Mouse (Mus musculus) megakaryocyte, adult 5-6 weeks (primary cell): ENCODE measurements around the gene Art4. TPM values are rescaled to one million over a fixed set of nuclear protein-coding genes. Genes with fewer than 3 reads are reported as not detected.

ENCODE experiments used
- ATAC-seq: 2 replicates; pipeline ENCODE4 v1.8.0; 2016; ENCODE audit warnings: mild to moderate bottlenecking, inconsistent platforms; ENCODE audit not compliant: poor library complexity, severe bottlenecking
- total RNA-seq, 2 experiments: library from RNA; stranded (forward) in 1 of 2; stranded (reverse) in 1 of 2; fragments of 153-499, 151-499 nt in 1 of 2; fragments of 221-1000, 200-1000 nt in 1 of 2; gene quantifications; 2 replicates each; pipeline versions ENCODE4 v1.2.3 to v1.2.4; 2015 to 2017

The Art4 gene
- total RNA-seq, 2 experiments from 2014 or later, result 0.18 to 0.31 TPM

DNA sequence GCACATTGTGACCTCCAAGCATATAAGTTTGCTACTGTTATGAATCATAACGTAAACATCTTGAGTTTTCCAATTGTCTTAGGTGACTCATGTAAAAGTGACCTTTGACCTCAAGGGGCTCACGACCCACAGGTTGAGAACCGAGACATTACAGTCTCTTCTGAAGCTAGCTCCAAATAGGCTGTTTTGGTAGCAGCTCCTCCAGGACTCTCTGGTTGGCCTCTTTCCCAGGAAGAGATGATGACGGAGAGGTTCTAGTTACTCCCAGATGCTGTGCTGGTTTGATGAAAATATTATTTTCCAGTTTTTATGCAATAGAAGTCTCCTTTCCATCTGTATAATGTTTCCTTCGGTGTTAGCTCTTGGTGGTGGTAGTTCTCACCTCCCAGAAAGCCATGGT is 11.4 kb upstream of the Art4 start:
- no peak for ATAC-seq

DNA sequence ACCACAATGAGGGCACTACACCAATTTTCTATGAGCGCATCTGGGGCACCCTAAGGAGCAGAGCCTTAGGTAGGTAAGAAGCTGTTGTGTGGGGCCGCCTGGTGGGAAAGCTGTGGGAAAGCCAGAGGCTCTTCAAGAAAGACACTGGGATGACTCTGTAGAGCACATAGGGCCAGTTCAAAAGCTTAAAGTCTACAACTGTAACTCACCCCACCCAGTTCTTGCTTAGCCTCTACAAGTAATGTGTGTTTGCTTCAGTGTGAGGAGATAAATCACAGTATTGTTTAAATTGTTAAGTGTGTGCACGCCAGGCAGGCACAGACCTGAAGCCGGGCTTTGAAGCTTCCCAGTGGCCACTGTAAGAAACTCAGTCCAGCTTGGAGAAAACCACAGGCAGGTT is 8.6 kb upstream of the Art4 start:
- no peak for ATAC-seq

DNA sequence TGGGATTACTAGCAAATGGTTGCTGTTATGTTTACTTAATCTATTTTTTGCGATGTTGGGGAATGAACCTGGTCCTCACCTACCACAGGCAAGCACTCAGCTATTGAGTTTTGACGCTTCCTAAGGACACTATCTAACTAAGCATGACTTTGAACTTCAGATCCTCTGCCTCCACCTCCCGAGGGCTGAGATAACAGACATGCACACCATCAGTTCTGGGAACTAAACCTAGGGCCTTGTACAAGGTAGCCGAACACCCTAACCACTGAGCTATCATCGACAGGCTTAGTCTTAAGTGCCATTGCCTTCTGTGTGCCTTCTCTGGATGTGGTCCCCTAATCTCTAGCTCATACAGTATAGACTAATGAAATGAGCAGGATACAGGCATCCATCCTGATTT is 7.8 kb upstream of the Art4 start:
- no peak for ATAC-seq

DNA sequence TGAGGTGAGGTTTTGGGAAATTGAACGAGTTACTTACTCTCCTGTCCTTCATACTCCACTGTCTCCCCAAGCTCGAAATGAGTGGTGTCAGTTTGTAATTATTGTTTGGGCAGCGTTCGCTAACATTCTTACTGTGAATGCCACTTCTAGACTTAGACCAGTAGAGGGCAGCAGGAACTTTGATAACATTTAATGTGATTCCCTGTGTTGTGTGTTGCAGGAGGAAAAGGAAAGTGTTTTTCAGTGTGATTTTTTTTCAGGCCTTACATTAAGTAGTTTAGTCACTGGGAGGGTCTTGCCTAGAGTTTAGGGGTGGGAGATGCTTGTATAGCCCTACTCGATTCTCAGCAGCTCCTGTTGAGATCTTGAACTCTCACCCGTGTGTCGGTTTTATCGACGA is 3.5 kb upstream of the Art4 start:
- ATAC-seq, result peak; percentile 64

DNA sequence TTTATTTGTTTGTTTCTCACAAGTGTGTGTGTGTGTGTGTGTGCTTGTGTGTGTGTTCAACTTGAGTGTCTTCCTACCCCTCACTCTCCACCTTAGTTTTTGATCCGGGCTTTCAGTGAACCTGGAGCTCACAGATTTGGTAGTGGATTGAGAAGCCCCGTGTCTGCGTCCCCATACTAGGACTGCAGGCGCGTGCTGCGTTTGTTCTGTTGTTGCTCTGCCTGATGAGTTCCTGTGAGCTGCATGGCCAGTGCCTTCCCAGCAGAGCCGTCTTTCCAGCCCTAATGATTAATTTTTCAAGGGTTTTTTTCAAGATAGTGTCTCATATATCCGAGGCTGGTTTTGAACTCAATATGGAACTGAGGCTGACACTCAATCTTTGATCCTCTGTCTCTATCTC is 887 bp upstream of the Art4 start:
- no peak for ATAC-seq

DNA sequence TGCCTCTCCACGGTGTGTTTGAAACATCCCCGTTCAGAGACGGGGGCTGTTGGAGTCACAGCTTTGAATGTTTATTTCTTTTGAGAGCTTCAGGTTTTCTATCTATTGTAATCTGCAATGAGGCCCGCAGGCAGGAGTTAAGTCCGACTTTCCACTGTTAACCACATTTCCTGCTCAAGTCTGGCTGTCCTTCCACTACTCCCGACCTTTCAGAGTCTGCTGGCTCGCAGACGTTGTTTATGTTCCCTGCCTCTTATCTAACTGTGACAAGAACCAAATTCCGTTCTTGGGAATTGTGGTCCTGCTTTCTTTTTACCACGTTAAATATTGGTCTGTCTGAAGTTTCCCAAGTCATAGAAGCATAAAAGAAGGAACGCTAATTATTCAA is 334 bp upstream of the Art4 start:
- ATAC-seq, result no peak

DNA sequence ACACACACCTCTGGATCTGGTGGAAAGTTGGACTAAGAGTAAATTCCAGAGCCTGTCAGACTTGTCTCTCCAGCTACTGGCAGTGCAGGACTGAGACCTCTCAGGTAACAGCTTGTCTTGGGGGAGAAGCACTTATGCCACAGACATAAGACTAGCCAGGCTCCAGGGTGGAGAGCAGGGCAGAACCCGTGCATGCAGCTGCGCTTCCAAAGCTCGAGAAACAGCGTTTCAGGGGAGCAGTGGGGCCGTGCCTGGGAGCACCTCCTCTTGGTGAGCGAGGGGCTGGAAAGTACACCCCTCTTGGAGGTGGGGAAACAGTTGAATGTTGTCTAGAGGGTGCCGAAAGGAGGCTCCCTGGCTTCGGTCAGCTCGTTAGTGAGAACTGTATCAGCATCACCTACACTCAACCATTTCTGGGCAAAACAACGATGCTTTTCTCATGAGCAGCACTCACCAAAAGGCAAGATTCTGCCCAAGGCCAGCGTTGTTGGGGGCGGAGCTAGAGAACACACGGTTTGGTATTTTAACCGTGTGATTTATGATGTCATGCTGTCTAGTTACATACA is 1.4 kb downstream of the Art4 start:
- no peak for ATAC-seq

DNA sequence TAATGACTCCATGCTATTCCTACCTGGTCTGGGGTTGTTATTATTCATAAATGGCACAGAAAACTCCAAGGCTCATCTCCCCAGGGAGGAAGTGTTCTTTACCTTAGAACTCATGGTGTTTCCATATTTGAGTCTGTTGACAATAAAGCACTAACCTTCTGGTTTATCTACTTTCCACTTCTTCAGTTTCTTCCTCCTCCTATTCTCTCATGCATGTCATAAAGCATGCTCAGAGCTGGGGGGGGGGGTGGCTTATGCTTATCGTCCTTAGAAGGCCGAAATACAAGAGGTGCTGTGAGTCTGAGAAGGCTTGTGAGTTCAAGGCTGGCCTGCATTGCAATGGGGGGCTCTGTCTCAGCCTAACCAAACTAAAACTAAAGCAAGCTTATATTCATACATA is 2.4 kb downstream of the Art4 start:
- ATAC-seq, result no peak

DNA sequence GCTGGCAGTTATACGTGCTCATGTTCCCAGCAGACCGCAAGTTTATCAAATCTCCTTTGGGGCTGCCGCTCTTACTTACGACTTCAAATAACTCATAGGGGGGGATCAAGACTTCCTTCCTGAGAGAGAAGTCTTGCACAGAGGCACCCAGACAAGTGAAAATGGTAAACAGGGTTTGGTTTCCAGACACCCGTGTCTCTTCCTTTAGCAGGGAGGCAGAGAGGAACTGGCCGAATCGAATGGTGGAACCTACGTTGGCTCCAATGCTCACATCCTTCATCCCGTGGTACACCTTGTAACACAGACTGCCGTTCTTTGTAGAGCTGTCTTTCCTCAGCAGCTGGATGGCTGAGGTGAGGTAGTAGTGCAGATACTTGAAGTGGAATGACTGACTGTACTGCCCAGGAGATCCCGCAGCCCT is 3.2 kb downstream of the Art4 start:
- no peak for ATAC-seq

DNA sequence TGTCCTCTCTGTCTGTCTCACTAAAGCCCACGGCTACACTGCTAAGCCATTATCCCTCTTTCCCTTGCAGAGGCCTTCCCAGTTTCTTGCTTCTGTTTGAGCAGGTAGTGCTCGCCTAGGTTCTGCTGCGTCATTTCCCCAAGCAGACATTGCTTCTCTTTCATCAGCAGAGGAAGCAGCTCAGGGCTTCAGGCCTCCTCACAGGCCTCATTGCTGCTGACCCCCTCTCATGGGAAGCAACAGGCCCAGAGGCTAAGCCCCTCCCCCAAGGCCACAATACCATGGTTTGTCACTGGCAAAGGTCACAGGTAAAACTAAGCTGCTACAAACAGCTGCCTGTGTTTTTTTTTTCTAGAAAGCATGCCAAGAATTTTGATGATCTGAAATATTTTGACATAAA is 4.8 kb downstream of the Art4 start:
- peak; percentile 70 for ATAC-seq

DNA sequence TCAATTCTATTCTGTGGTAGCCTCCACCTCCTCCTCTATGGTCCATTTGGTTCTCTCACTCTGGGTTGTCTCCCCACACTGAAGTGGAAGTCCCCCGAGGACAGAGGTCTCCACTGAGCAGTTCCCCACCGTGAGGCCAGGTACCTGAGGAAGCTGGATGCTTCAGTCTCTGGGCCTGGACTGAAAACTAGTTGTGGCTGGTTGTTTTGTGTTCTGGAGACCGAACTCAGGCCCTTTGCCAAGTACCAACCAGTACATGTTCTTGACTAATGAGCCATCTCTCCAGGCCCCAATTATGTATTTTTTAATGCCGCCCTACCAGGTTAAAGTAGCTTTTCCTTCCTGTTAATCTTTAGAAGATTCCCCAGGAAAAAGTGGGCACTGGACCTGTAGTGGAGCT is 5.2 kb downstream of the Art4 start:
- ATAC-seq, result no peak

DNA sequence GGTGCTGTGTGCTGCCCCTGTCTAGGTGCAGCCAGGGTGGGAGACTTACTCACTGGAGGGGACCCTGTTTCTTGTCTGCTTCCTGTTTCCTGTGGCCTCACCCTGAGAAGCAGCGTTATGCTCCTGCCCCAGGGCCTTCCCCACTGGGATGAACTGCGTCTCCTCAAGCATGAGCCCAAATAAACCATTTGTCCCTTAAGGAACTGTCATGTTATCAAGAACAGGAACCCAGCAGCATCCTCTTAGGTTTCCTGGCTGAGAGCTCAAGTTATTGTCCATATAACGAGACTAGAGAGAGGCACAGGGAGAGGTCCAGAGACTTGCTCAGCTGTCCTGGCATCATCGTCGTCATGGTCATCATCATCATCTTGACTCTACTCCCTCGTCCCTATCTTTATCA is 7.3 kb downstream of the Art4 start:
- ATAC-seq, result no peak

DNA sequence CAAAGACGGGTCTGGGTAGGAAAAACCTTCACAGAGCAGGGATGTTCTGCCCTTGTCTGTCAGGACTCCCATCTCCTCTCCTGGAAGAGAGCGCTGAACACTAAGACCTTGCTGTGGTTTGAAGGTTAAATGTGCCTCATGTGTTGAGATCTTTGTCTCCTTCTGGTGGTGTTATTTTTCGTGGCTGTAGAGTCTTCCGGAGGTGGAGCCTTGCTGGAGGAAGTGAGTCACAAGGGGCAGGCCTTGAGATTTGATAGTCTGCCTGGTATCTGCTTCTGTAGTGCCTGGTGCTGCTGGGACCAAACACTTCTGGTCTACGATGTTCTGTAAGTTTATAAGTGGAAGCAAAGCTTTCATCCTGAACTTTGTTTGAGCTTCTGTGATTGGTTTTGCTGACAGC is 8.6 kb downstream of the Art4 start:
- no peak for ATAC-seq

DNA sequence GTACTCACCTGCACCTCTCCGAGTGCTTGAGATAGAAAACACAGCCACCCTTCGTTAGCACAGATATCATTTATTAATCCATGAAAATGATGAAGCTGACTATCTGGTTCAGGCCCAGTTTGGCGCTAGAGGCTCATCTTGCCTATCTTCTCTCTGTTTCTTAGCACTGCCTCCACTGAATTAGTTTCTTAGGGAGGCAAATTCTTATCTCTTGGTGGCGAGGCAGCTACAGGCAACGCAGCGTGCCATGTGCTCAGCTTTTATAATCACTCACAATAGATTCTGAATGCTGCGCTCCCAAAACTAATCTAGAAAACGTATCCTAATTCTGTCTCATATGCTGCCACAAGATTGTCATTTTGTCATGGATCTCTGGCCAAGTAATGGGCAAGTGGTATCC is 9.1 kb downstream of the Art4 start:
- ATAC-seq, result no peak

DNA sequence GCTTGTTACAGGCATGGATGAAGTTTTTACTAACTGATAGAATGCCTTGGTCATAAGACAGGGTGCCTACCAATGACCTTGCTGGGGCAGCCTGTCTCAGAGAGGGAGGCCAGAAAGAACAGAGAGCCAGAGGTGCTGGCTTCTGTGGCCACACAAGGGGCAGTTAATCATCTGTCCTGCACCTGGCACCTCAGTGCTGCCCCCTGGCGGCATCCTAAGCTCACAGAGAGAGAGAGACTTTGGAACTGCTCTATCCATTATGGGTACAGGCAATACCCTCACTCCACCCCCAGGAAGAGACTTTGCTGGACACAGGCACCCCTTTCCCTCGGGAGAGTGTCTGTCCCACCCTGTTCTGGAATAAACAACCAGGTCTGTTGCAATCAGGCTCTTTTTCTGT is 9.7 kb downstream of the Art4 start:
- peak; percentile 77 for ATAC-seq

DNA sequence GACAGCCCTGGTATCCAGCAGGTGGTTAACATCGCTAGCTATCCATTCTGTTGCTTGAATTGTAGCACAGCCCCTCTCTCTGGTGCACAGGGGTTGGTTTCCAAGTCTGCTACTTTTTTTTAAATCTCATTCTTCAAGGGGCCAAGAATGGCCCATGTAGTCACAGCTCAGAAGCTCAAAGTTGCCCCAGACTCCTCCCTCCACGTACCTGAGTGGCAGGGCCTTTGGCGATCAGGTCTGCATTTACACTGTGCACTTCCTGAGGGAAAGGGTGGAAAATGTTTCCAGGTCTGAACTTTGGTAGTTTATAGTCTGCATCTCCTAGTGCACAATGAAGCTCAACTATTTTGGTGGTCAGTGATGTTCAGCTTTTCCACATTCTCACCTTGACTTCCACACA is 10.3 kb downstream of the Art4 start:
- no peak for ATAC-seq

DNA sequence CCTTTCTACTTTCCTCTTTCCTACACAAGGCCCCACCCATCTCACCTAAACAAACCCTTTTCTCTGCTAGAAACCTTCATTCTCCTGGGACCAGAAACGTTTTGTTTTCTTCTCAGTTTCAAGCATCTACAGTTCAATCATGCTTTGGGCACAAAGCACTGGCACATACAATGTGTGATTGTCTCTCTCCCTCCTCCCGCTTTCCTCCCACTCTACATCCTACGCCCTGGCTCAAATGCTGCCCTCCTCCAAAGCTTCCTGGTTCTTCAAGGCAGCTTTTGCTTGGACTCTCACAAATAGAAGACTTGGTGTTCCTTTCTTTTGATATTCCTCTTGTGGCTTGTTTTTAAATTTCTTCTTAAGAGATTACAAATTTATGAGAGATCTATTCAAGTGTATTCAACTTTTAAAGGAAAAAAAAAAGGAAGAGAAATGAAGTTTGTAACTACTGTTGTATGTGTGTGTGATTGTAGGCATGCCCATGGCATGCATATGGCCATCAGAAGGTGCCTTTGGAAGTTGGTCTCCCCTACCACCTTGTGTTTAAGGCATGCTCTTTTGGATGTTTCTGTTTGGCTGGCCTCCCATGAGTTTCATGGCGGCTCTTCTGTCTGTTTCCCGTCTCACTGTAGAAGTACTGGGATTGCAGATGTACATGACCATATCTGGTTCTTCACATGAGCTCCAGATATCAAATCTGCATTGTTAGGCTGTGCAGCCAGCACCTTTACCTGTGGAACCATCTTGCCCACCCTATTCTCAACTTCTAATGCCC is 11.6 kb downstream of the Art4 start:
- ATAC-seq, result no peak

DNA sequence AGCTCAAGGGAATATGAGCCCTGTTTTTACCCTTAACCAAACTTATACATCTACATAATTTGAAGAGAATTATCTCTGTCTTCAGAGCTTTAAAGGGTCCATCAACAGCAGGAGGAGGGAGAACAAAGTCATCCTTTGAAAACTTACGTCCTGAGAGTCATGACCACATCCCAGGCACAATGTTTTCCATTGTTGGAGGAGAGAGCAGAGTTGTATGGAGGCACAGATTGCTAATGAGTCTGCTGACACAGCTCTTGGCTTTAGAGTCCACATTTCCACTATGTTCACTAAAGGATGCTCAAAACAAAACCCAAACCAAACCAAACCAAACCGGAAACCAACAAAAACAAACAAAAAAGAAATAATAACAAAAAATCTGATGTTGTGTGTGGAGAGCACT is 12.6 kb downstream of the Art4 start:
- ATAC-seq, result no peak

DNA sequence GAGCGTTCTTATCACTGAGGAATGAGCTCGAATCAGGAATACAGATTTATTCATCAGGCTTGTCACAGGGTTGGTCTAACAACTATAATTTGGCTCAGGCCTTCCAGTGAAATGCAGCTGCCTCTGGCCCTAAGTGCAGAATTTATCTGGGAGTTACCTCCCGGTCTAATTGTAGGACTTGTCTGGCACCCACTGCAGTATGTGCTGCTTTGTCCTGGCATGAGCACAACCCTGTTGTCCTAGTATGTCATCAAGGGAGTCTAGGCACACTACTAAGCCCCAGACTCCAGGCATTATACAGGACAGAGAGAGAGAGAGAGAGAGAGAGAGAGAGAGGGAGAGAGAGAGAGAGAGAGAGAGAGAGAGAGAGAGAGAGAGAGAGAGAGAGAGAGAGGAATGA is 20.2 kb downstream of the Art4 start:
- ATAC-seq, result no peak

DNA sequence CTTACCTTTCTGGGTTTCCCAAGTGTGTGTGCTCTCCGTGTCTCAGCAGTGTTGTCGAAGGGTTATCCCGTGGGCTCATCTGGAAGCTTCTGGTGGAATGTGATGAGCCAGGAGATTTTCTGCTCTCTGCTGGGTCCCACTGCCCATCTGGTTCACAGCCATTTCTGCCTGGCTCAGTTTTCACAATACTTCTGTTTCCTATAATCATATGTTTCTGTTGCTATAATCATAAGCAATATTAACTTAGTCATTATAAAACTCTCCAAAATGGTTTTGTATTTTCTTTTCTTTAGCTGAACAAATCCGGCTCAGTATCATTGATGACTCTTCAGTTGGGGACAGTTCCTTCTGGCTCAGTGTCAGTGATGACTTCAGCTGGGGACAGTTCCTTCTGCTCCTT is 22.2 kb downstream of the Art4 start, which contains the start of gene Smco3:
Smco3 (minus strand) TSS at position 101 of the 400 bp plus-strand sequence.
- ATAC-seq, result no peak

DNA sequence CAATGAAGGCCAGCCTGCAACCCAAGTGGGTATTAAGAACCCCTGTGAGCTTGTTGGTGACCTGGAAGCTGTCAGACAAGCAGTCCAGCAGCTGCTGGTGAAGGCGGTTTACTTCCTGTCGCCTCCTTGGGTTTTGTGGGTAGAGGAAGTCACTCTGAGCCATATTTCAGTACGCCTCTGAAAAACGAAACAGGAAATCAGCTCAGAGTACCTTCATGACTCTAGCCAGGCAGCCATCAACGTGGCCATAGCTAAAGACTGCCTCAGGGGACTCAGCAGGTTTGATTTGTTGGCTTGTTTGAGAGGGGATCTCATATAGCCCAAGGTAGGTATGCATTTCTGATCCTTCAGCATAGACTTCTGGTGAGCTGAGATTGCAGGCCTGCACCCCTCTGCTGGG is 25.8 kb downstream of the Art4 start:
- peak; percentile 41 for ATAC-seq

DNA sequence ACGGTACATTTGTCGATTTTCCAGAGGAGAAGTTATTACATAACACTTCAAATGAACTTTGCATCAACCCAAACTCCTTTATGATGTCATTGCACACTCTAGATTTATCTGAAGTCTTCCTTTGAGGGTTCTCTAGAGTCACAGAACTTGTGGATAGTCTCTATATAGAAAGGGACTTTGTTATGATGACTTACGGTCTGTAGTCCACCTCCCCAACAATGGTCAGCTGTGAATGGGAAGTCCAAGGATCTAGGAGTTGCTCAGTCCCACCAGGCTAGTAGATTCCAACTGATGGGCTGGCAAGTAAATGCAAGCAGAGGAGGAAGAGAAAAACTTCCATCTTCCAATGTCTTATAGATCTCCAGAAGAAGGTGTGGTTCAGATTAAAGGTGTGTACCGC is 28.9 kb downstream of the Art4 start:
- ATAC-seq, result no peak
